Mouse (Mus musculus) myocyte (in vitro differentiated cells): ENCODE results near the gene Srsf1. TPM values are rescaled to one million over a fixed set of nuclear protein-coding genes. Genes with fewer than 3 reads are reported as not detected.

Experiments used
- H3K27me3 ChIP-seq: one replicate; pipeline ENCODE4 v1.6.1; 2011; ENCODE audit not compliant: control insufficient read depth, insufficient read depth, insufficient read length
- H3K36me3 ChIP-seq: one replicate; pipeline ENCODE4 v1.6.1; 2011; ENCODE audit not compliant: control insufficient read depth, insufficient read depth
- H3K4me2 ChIP-seq: one replicate; pipeline ENCODE4 v1.6.1; 2011; ENCODE audit warnings: low read depth, control low read depth
- H3K4me3 ChIP-seq: one replicate; pipeline ENCODE4 v1.5.1; 2011; ENCODE audit warnings: mild to moderate bottlenecking, control low read depth, moderate library complexity
- H3K79me2 ChIP-seq: one replicate; pipeline ENCODE4 v1.6.1; 2011; ENCODE audit not compliant: control insufficient read depth, insufficient read depth
- H3ac ChIP-seq: one replicate; pipeline ENCODE4 v1.6.1; 2011; ENCODE audit not compliant: control insufficient read depth, insufficient read length
- CEBPB ChIP-seq: IDR thresholded peaks from 2 replicates; pipeline ENCODE4 v1.6.1; 2011; ENCODE audit warnings: mild to moderate bottlenecking, moderate library complexity; ENCODE audit not compliant: poor library complexity, insufficient read depth, severe bottlenecking
- E2F4 ChIP-seq: IDR thresholded peaks from one replicate; pipeline ENCODE4 v1.6.1; 2011; ENCODE audit warnings: mild to moderate bottlenecking, control low read depth, moderate library complexity; ENCODE audit not compliant: insufficient read depth
- MAX ChIP-seq: IDR thresholded peaks from one replicate; pipeline ENCODE4 v1.6.1; 2011; ENCODE audit warnings: low read depth, mild to moderate bottlenecking, control low read depth
- MYOD1 ChIP-seq, 3 experiments: IDR thresholded peaks; one replicate each; pipeline ENCODE4 v1.6.1; 2011; ENCODE audit warnings: control low read depth in 2 of 3, low read depth in 2 of 3, mild to moderate bottlenecking in 2 of 3, moderate library complexity in 1 of 3; ENCODE audit not compliant: insufficient read length in 2 of 3, control insufficient read depth in 1 of 3
- MYOG ChIP-seq, 3 experiments: IDR thresholded peaks; one replicate each; pipeline ENCODE4 v1.6.1; 2011; ENCODE audit warnings: control low read depth in 2 of 3, low read depth in 2 of 3, mild to moderate bottlenecking in 2 of 3; ENCODE audit not compliant: insufficient read length in 2 of 3, control insufficient read depth in 1 of 3, insufficient read depth in 1 of 3
- POLR2A ChIP-seq: IDR thresholded peaks from one replicate; pipeline ENCODE4 v1.6.1; 2011; ENCODE audit warnings: low read depth, mild to moderate bottlenecking, control low read depth, moderate library complexity; ENCODE audit not compliant: insufficient read length
- POLR2AphosphoS2 ChIP-seq: IDR thresholded peaks from one replicate; pipeline ENCODE4 v1.6.1; 2011; ENCODE audit warnings: low read depth, control low read depth; ENCODE audit not compliant: insufficient read length
- REST ChIP-seq: IDR thresholded peaks from one replicate; pipeline ENCODE4 v1.6.1; 2011; ENCODE audit warnings: mild to moderate bottlenecking, control low read depth, moderate library complexity; ENCODE audit not compliant: insufficient read depth, insufficient read length
- SRF ChIP-seq: IDR thresholded peaks from one replicate; pipeline ENCODE4 v1.6.1; 2011; ENCODE audit warnings: low read depth; ENCODE audit not compliant: control insufficient read depth, insufficient read length
- TCF12 ChIP-seq: IDR thresholded peaks from one replicate; pipeline ENCODE4 v1.6.1; 2011; ENCODE audit warnings: mild to moderate bottlenecking, control low read depth; ENCODE audit not compliant: poor library complexity, insufficient read depth, severe bottlenecking
- TCF3 ChIP-seq: IDR thresholded peaks from one replicate; pipeline ENCODE4 v1.6.1; 2011; ENCODE audit warnings: low read depth, control low read depth; ENCODE audit not compliant: insufficient read length
- USF1 ChIP-seq: IDR thresholded peaks from one replicate; pipeline ENCODE4 v1.6.1; 2011; ENCODE audit warnings: low read depth, mild to moderate bottlenecking, control low read depth, moderate library complexity
- polyA plus RNA-seq: library from polyadenylated mRNA; unstranded; fragments of >200 nt; fragmentation: generic; extraction: Trizol; gene quantifications from one replicate; pipeline ENCODE4 v1.2.1, GENCODE M21; 2012; ENCODE audit warnings: missing spikeins

The Srsf1 gene
- polyA plus RNA-seq, 1 experiment: 69.9 TPM

- no peak for TF ChIP-seq REST
- TF ChIP-seq MYOG (IDR thresholded peaks at IDR 0.05; ENCODE audit: control insufficient read depth in 1 of 3, insufficient read depth in 1 of 3, insufficient read length in 2 of 3, low read depth in 2 of 3): no peak
- TF ChIP-seq MAX: no peak
- no peak for TF ChIP-seq USF1
- TF ChIP-seq POLR2A: no peak
- TF ChIP-seq POLR2AphosphoS2: no peak
- TF ChIP-seq E2F4: no peak
- no peak for TF ChIP-seq SRF
- TF ChIP-seq TCF12: no peak
- TF ChIP-seq TCF3: no peak
- no peak for TF ChIP-seq CEBPB
- TF ChIP-seq MYOD1 (IDR thresholded peaks at IDR 0.05; ENCODE audit: control insufficient read depth in 1 of 3, insufficient read length in 2 of 3, low read depth in 2 of 3): no peak
- Histone ChIP-seq H3ac (no peak overlapping the region), H3K27me3 (no peaks in the 10 kb centered on the region), H3K4me3 (no peak overlapping the region), H3K4me2 (no peak overlapping the region), H3K36me3 (peaks cover 65% of the 10 kb centered on the region), H3K79me2 (peaks cover 72% of the 10 kb centered on the region)
These were observed 28.5 kb downstream of the Srsf1 start for GRCm38 (mm10) chr11:88075701-88076100.

- Histone ChIP-seq H3K36me3 (peaks cover 68% of the 10 kb centered on the region), H3K4me3 (no peak overlapping the region), H3ac (no peak overlapping the region), H3K4me2 (no peak overlapping the region), H3K27me3 (no peaks in the 10 kb centered on the region), H3K79me2 (peaks cover 65% of the 10 kb centered on the region)
- TF ChIP-seq E2F4: no peak
These were observed 29.2 kb downstream of the Srsf1 start for GRCm38 (mm10) chr11:88076394-88076793.

- no peak for TF ChIP-seq MYOG (IDR thresholded peaks at IDR 0.05; ENCODE audit: control insufficient read depth in 1 of 3, insufficient read depth in 1 of 3, insufficient read length in 2 of 3, low read depth in 2 of 3)
- TF ChIP-seq E2F4: no peak
- Histone ChIP-seq H3K4me3 (no peak overlapping the region), H3K4me2 (no peak overlapping the region), H3K79me2 (no peaks in the 10 kb centered on the region), H3K36me3 (peaks cover 38% of the 10 kb centered on the region), H3K27me3 (no peaks in the 10 kb centered on the region), H3ac (no peak overlapping the region)
These were observed 36.5 kb downstream of the Srsf1 start for GRCm38 (mm10) chr11:88083699-88084098.

- Histone ChIP-seq H3K79me2 (no peaks in the 10 kb centered on the region), H3K4me3 (no peak overlapping the region), H3K27me3 (no peaks in the 10 kb centered on the region), H3ac (no peak overlapping the region), H3K36me3 (peaks cover 16% of the 10 kb centered on the region), H3K4me2 (peak overlapping the region; percentile 84)
- TF ChIP-seq E2F4 (no peak), POLR2AphosphoS2 (peak; percentile 13)
These were observed 39.8 kb downstream of the Srsf1 start for GRCm38 (mm10) chr11:88086737-88087627.

- TF ChIP-seq MAX: no peak
- TF ChIP-seq CEBPB: no peak
- TF ChIP-seq TCF3: no peak
- TF ChIP-seq MYOG (IDR thresholded peaks at IDR 0.05; ENCODE audit: control insufficient read depth in 1 of 3, insufficient read depth in 1 of 3, insufficient read length in 2 of 3, low read depth in 2 of 3): no peak
- TF ChIP-seq E2F4: no peak
- TF ChIP-seq MYOD1 (IDR thresholded peaks at IDR 0.05; ENCODE audit: control insufficient read depth in 1 of 3, insufficient read length in 2 of 3, low read depth in 2 of 3): no peak
- no peak for TF ChIP-seq SRF
- TF ChIP-seq USF1: no peak
- no peak for TF ChIP-seq REST
- no peak for TF ChIP-seq POLR2AphosphoS2
- TF ChIP-seq TCF12: no peak
- no peak for TF ChIP-seq POLR2A
- no peaks in the 10 kb centered on the region for H3K27me3 ChIP-seq
- no peaks in the 10 kb centered on the region for H3K79me2 ChIP-seq
- H3ac ChIP-seq: no peak overlapping the region
- H3K4me3 ChIP-seq: no peak overlapping the region
- H3K4me2 ChIP-seq: no peak overlapping the region
- peaks cover 2% of the 10 kb centered on the region for H3K36me3 ChIP-seq
These were observed 42.0 kb downstream of the Srsf1 start for GRCm38 (mm10) chr11:88089150-88089549.
